22 mouse cellular contexts compared by ENCODE assay signal in genomic region chr5:37214614-37215013, GRCm38 (mm10). TPM values are rescaled to one million over a fixed set of nuclear protein-coding genes. Genes with fewer than 3 reads are reported as not detected.
DNase-seq lines count a peak whose midpoint lies in the region; ATAC-seq lines count a peak whose summit lies in the region.
"Had no signal": no experiment of that assay in that cellular context is flagged by ENCODE, and none has a peak within 500 bp of the region (broad histone marks: within the 10 kb centered on the region; RNA-seq: fewer than 3 reads in every experiment).

No protein-coding gene starts in this region.

- H3K36me3 ChIP-seq in hindbrain, embryonic 10.5 days = no peaks in the 10 kb centered on the region
- H3K36me3 ChIP-seq in hindbrain, embryonic 16.5 days (ENCODE audit: control insufficient read depth, insufficient read depth, low read length) = no peaks in the 10 kb centered on the region
- no peaks in the 10 kb centered on the region for H3K36me3 ChIP-seq in hindbrain, embryonic 11.5 days (ENCODE audit: control insufficient read depth, insufficient read depth, low read length)
- H3K36me3 ChIP-seq in hindbrain, embryonic 15.5 days = no peaks in the 10 kb centered on the region
- H3K36me3 ChIP-seq in neural tube, embryonic 14.5 days (ENCODE audit: control insufficient read depth, insufficient read depth, low read length) = no peaks in the 10 kb centered on the region
- H3K36me3 ChIP-seq: embryonic facial prominence, embryonic 15.5 days; forebrain, embryonic 10.5 days; G1E had no signal

- H3K9ac ChIP-seq in hindbrain, embryonic 16.5 days (ENCODE audit: low read depth, low read length) = no peak overlapping the region
- no peak overlapping the region for H3K9ac ChIP-seq in hindbrain, embryonic 11.5 days (ENCODE audit: low read depth, low read length)
- no peak overlapping the region for H3K9ac ChIP-seq in hindbrain, embryonic 15.5 days
- no peak overlapping the region for H3K9ac ChIP-seq in neural tube, embryonic 14.5 days (replicated peaks; ENCODE audit: low read depth, low read length)
- H3K9ac ChIP-seq: embryonic facial prominence, embryonic 15.5 days had no signal

- no peaks in the 10 kb centered on the region for H3K9me3 ChIP-seq in hindbrain, embryonic 10.5 days
- no peaks in the 10 kb centered on the region for H3K9me3 ChIP-seq in hindbrain, embryonic 16.5 days (ENCODE audit: control insufficient read depth, low read length)
- no peaks in the 10 kb centered on the region for H3K9me3 ChIP-seq in hindbrain, embryonic 11.5 days (ENCODE audit: control insufficient read depth, low read length)
- no peaks in the 10 kb centered on the region for H3K9me3 ChIP-seq in hindbrain, embryonic 15.5 days
- H3K9me3 ChIP-seq in neural tube, embryonic 14.5 days (ENCODE audit: control insufficient read depth, low read length) = no peaks in the 10 kb centered on the region
- H3K9me3 ChIP-seq: embryonic facial prominence, embryonic 15.5 days had no signal

- H3K4me2 ChIP-seq in hindbrain, embryonic 16.5 days (ENCODE audit: low read length) = no peak overlapping the region
- no peak overlapping the region for H3K4me2 ChIP-seq in hindbrain, embryonic 11.5 days (replicated peaks; ENCODE audit: low read depth, low read length)
- no peak overlapping the region for H3K4me2 ChIP-seq in hindbrain, embryonic 15.5 days
- H3K4me2 ChIP-seq in neural tube, embryonic 14.5 days (ENCODE audit: low read depth, low read length) = no peak overlapping the region
- H3K4me2 ChIP-seq: embryonic facial prominence, embryonic 15.5 days had no signal

- no peak for DNase-seq in hindbrain, embryonic 10.5 days (ENCODE audit: low spot score)
- DNase-seq in hindbrain, embryonic 11.5 days (ENCODE audit: low spot score) = no peak
- DNase-seq in right cerebral cortex, postnatal 4 days = no peak
- DNase-seq in liver = no peak
- DNase-seq: B cell, adult 2 months; cerebellum, adult 11 months; cerebellum, adult 8-10 months; cerebellum, postnatal 14 days; embryo, embryonic 11 days; gastrocnemius, adult 2 months; gastrocnemius, postnatal 25 days; heart, postnatal 10 days; heart, postnatal 4 days had no signal

- no peak for ATAC-seq in hindbrain, embryonic 16.5 days
- ATAC-seq in hindbrain, embryonic 11.5 days (ENCODE audit: low FRiP score) = no peak; the same call in 1 of the 2 replicates
- 0 out of 2 replicates have a peak, but pooled peaks have one; percentile 43 for ATAC-seq in hindbrain, embryonic 15.5 days (ENCODE audit: low FRiP score, low read depth)
- ATAC-seq in neural tube, embryonic 14.5 days (ENCODE audit: low read depth) = peak; percentile 73; the same call in 1 of the 2 replicates
- ATAC-seq: CD4-positive, CD25-positive, alpha-beta regulatory T cell, adult 4 months; forebrain, embryonic 14.5 days had no signal

- H3K27ac ChIP-seq in hindbrain, embryonic 10.5 days = peak overlapping the region; percentile 51
- H3K27ac ChIP-seq in hindbrain, embryonic 16.5 days (ENCODE audit: low read depth, low read length) = no peak overlapping the region
- peak overlapping the region; percentile 61; the same call in 1 of the 2 replicates for H3K27ac ChIP-seq in hindbrain, embryonic 11.5 days (ENCODE audit: low read depth, low read length)
- H3K27ac ChIP-seq in hindbrain, embryonic 15.5 days (replicated peaks) = no peak overlapping the region
- no peak overlapping the region for H3K27ac ChIP-seq in neural tube, embryonic 14.5 days (ENCODE audit: low read depth, low read length)
- H3K27ac ChIP-seq: embryonic facial prominence, embryonic 15.5 days; forebrain, embryonic 10.5 days; gastrocnemius, adult 2 months had no signal

- H3K4me1 ChIP-seq in hindbrain, embryonic 10.5 days (replicated peaks) = peaks cover 10% of the 10 kb centered on the region
- 0 out of 2 replicates have a peak, but pooled peaks cover 5% of the 10 kb centered on the region for H3K4me1 ChIP-seq in hindbrain, embryonic 16.5 days (ENCODE audit: control insufficient read depth, insufficient read depth, low read depth, low read length)
- H3K4me1 ChIP-seq in hindbrain, embryonic 11.5 days (replicated peaks; ENCODE audit: control insufficient read depth, insufficient read depth, low read length) = peaks cover 2% of the 10 kb centered on the region; the same call in 1 of the 2 replicates
- peaks cover 14% of the 10 kb centered on the region for H3K4me1 ChIP-seq in hindbrain, embryonic 15.5 days (replicated peaks)
- H3K4me1 ChIP-seq in neural tube, embryonic 14.5 days (ENCODE audit: control insufficient read depth, insufficient read depth, low read length) = 0 out of 2 replicates have a peak, but pooled peaks cover 9% of the 10 kb centered on the region
- H3K4me1 ChIP-seq: embryonic facial prominence, embryonic 15.5 days had no signal

- 85% methylated on average over 6 of the region's 6 CpGs for WGBS in hindbrain, embryonic 10.5 days
- WGBS in hindbrain, embryonic 16.5 days = 62% methylated on average over 6 of the region's 6 CpGs
- 81% methylated on average over 6 of the region's 6 CpGs for WGBS in hindbrain, embryonic 11.5 days
- WGBS in hindbrain, embryonic 15.5 days = 54% methylated on average over 6 of the region's 6 CpGs
- 37% methylated on average over 6 of the region's 6 CpGs for WGBS in neural tube, embryonic 14.5 days

- no peak overlapping the region for H3K4me3 ChIP-seq in hindbrain, embryonic 10.5 days
- H3K4me3 ChIP-seq in hindbrain, embryonic 16.5 days (ENCODE audit: low read length) = no peak overlapping the region
- no peak overlapping the region for H3K4me3 ChIP-seq in hindbrain, embryonic 11.5 days (ENCODE audit: low read depth, low read length)
- no peak overlapping the region for H3K4me3 ChIP-seq in hindbrain, embryonic 15.5 days
- no peak overlapping the region for H3K4me3 ChIP-seq in neural tube, embryonic 14.5 days (ENCODE audit: low read depth, low read length)
- H3K4me3 ChIP-seq: embryonic facial prominence, embryonic 15.5 days; erythroblast, embryonic 14.5 days; forebrain, embryonic 10.5 days; gastrocnemius, adult 2 months had no signal

- H3K27me3 ChIP-seq in hindbrain, embryonic 10.5 days (ENCODE audit: insufficient read depth, poor library complexity, severe bottlenecking) = no peaks in the 10 kb centered on the region
- H3K27me3 ChIP-seq in hindbrain, embryonic 16.5 days (replicated peaks; ENCODE audit: control insufficient read depth, insufficient read depth, low read length) = no peaks in the 10 kb centered on the region
- H3K27me3 ChIP-seq in hindbrain, embryonic 11.5 days (ENCODE audit: control insufficient read depth, insufficient read depth, low read length) = no peaks in the 10 kb centered on the region
- no peaks in the 10 kb centered on the region for H3K27me3 ChIP-seq in hindbrain, embryonic 15.5 days
- no peaks in the 10 kb centered on the region for H3K27me3 ChIP-seq in neural tube, embryonic 14.5 days (ENCODE audit: control insufficient read depth, insufficient read depth, low read length)
- H3K27me3 ChIP-seq: embryonic facial prominence, embryonic 15.5 days had no signal

RNA-seq across cellular contexts. Expression of gene Crmp1, which starts 27.1 kb away (rescaled TPM):
- 178 and 407 TPM in 2 replicates for polyA plus RNA-seq in hindbrain, embryonic 10.5 days (2016; fragmentation: Nextera tagmentation; extraction: Ambion mirVana)
- polyA plus RNA-seq in hindbrain, embryonic 16.5 days (2015; fragmentation: Nextera tagmentation; extraction: Ambion mirVana) = 851 and 939 TPM in 2 replicates
- polyA plus RNA-seq in hindbrain, embryonic 11.5 days (2014; fragmentation: Nextera tagmentation; extraction: Ambion mirVana) = 340 and 413 TPM in 2 replicates
- 784 and 959 TPM in 2 replicates for polyA plus RNA-seq in hindbrain, embryonic 15.5 days (2015; fragmentation: Nextera tagmentation; extraction: Ambion mirVana)
- 908 and 937 TPM in 2 replicates for polyA plus RNA-seq in neural tube, embryonic 14.5 days (2014; fragmentation: Nextera tagmentation; extraction: Ambion mirVana)
- polyA plus RNA-seq: erythroblast, embryonic 14.5 days; G1E had no signal

Comparison
In these comparisons a context has a peak if more than half of its experiments do, and no peak if none do; other contexts are left out.
1. H3K27ac ChIP-seq: peak in hindbrain, embryonic 10.5 days (single experiment) and hindbrain, embryonic 11.5 days (single experiment); none in hindbrain, embryonic 16.5 days (single experiment), hindbrain, embryonic 15.5 days (single experiment) and neural tube, embryonic 14.5 days (single experiment).
2. ATAC-seq: peak in hindbrain, embryonic 15.5 days (single experiment) and neural tube, embryonic 14.5 days (single experiment); none in hindbrain, embryonic 16.5 days (single experiment) and hindbrain, embryonic 11.5 days (single experiment).